Mouse (Mus musculus): ENCODE data around the gene Cks2.

DNA sequence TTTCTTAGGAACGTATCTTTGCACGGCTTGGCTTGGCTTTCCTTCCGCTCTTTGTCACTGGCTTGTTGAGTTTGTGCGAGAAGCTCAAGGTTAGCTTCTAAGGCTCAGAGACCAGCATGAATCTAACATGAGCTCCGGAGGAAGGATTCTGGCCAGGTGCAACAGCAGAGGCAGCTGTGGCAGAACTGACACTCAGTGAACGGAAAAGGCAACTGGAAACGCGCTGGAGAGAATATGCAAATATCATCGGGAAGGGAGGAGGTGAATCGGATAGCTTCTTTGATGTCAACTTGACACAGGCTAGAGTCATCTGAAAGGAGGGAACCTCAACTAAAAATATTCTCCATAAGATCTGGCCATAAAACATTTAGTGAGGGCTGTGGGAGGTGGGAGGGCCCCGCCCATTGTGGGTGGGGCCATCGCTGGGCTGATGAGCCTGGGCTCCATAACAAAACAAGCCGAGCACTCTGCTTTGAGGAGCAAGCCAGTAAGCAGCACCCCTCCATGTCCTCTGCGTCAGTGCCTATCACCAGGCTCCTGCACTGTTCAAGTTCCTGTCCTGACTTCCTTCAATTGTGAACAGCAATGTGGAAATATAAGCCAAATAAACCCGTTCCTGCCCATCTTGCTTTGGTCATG is 13.6 kb upstream of the Cks2 start:
- TF ChIP-seq CTCF (IDR thresholded peaks at IDR 0.05) (no peak), EP300 (IDR thresholded peaks at IDR 0.05) (no peak)
